Comparison of ENCODE assay signal across 25 mouse cellular contexts in the genomic region with DNA sequence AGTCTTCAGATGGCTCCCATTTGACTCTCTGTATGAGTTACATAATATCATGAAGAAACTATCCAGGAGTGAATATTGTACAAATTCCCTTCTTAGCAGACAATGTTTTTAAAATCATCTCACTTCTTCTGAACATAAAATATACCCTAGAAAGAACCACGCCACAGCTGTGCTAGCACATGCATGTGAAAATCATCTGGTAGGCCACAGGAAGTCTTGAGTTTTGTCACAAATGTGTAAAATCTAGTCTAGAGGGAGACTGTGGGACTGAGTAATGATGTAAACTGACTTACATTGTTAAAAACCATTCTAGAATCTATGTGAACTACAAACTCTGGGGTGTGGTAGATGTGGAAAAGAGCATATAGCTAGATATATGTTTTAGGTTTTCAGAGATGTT. TPM values are rescaled to one million over a fixed set of nuclear protein-coding genes. Genes with fewer than 3 reads are reported as not detected.
"Had no signal": no experiment of that assay in that cellular context is flagged by ENCODE, and none has a peak within 500 bp of the region (broad histone marks: within the 10 kb centered on the region; RNA-seq: fewer than 3 reads in every experiment).

No protein-coding gene starts in this region.

- H3K27ac ChIP-seq: limb, embryonic 12.5 days; limb, embryonic 15.5 days; liver, embryonic 14.5 days; neural tube, embryonic 12.5 days; neural tube, embryonic 15.5 days had no signal

- H3K27me3 ChIP-seq: limb, embryonic 12.5 days; limb, embryonic 15.5 days; neural tube, embryonic 12.5 days; neural tube, embryonic 15.5 days had no signal

- H3K36me3 ChIP-seq: limb, embryonic 12.5 days; limb, embryonic 15.5 days; neural tube, embryonic 12.5 days; neural tube, embryonic 15.5 days had no signal

- H3K4me3 ChIP-seq: limb, embryonic 12.5 days; limb, embryonic 15.5 days; neural tube, embryonic 12.5 days; neural tube, embryonic 15.5 days had no signal

- H3K9ac ChIP-seq: limb, embryonic 12.5 days; limb, embryonic 15.5 days; liver, embryonic 14.5 days; liver, postnatal 0 days; lung, embryonic 14.5 days; neural tube, embryonic 12.5 days; neural tube, embryonic 15.5 days had no signal

- H3K4me2 ChIP-seq: limb, embryonic 12.5 days; limb, embryonic 15.5 days; liver, embryonic 11.5 days; lung, embryonic 14.5 days; midbrain, embryonic 11.5 days; neural tube, embryonic 12.5 days; neural tube, embryonic 15.5 days had no signal

- H3K9me3 ChIP-seq: limb, embryonic 12.5 days; limb, embryonic 15.5 days; neural tube, embryonic 12.5 days; neural tube, embryonic 15.5 days had no signal

- DNase-seq: kidney, adult 18-20 months; kidney, adult 9 months; kidney, postnatal 14 days; kidney, postnatal 4 days; left cerebral cortex, postnatal 4 days; liver, postnatal 0 days; lung, embryonic 14.5 days; lung, postnatal 10 days; lung, postnatal 36 days; midbrain, embryonic 14.5 days; right cerebral cortex, postnatal 14 days; right cerebral cortex, postnatal 4 days; thymus, adult 18-20 months; thymus, postnatal 14 days had no signal

- ATAC-seq: liver, postnatal 0 days had no signal

RNA-seq across cellular contexts. Expression of a gene that starts 28.1 kb away (rescaled TPM):
- total RNA-seq: layer of hippocampus, adult 18-20 months; megakaryocyte progenitor cell, adult 5-6 weeks; megakaryocyte-erythroid progenitor cell, adult 5-6 weeks had no signal
- polyA plus RNA-seq: limb, embryonic 12.5 days; limb, embryonic 15.5 days; lung, embryonic 14.5 days; midbrain, embryonic 11.5 days; neural tube, embryonic 12.5 days; testis, adult 2 months had no signal
